Comparison of ENCODE assay signal across 9 mouse cellular contexts in genomic region chr15:96639630-96640029, GRCm38 (mm10). TPM values are rescaled to one million over a fixed set of nuclear protein-coding genes. Genes with fewer than 3 reads are reported as not detected.
DNase-seq lines count a peak whose midpoint lies in the region; ATAC-seq and TF ChIP-seq lines count a peak whose summit lies in the region.
"Had no signal": no experiment of that assay in that cellular context is flagged by ENCODE, and none has a peak within 500 bp of the region (broad histone marks: within the 10 kb centered on the region; RNA-seq: fewer than 3 reads in every experiment).

No protein-coding gene starts in this region.

- in situ Hi-C loops in CH12.LX (cut with MboI; ENCODE audit: low pct_ligation_motif_present, low pct_unique_long_range_greater_than_20kb, low sequenced_read_pairs) = no loop called here

- no peak for TF ChIP-seq CTCF in CH12.LX (conservative IDR thresholded peaks at IDR 0.05 in 1 of 2, IDR thresholded peaks at IDR 0.05 in 1 of 2; ENCODE audit: low read depth in 2 of 2, low read length in 2 of 2)

- H3K27ac ChIP-seq in heart, embryonic 10.5 days = 0 out of 2 replicates have a peak overlapping the region, but pooled peaks have one; percentile 22
- H3K27ac ChIP-seq in CH12.LX (ENCODE audit: insufficient read depth, low read depth) = peak overlapping the region; percentile 54
- peak overlapping the region; percentile 100; the same call in 1 of the 2 replicates for H3K27ac ChIP-seq in forebrain, embryonic 15.5 days (replicated peaks)
- H3K27ac ChIP-seq in liver, embryonic 15.5 days (replicated peaks) = no peak overlapping the region

- 76% methylated on average over 8 of the region's 8 CpGs for WGBS in heart, embryonic 10.5 days
- WGBS in forebrain, embryonic 15.5 days = 39% methylated on average over 8 of the region's 8 CpGs
- 73% methylated on average over 8 of the region's 8 CpGs for WGBS in liver, embryonic 15.5 days (ENCODE audit: insufficient replicate concordance)

- peaks cover 64% of the 10 kb centered on the region for H3K79me2 ChIP-seq in CH12.LX (replicated peaks; ENCODE audit: control insufficient read depth, extremely low read depth, insufficient read depth, poor library complexity, severe bottlenecking)

- H3K4me2 ChIP-seq in CH12.LX (ENCODE audit: insufficient read depth, low read depth, poor library complexity, severe bottlenecking) = peak overlapping the region; percentile 95
- H3K4me2 ChIP-seq in forebrain, embryonic 15.5 days (replicated peaks) = peak overlapping the region; percentile 78
- peak overlapping the region; percentile 96 for H3K4me2 ChIP-seq in liver, embryonic 15.5 days

- H3K9me3 ChIP-seq in heart, embryonic 10.5 days = no peaks in the 10 kb centered on the region
- peaks cover 8% of the 10 kb centered on the region for H3K9me3 ChIP-seq in CH12.LX (replicated peaks; ENCODE audit: low read length)
- H3K9me3 ChIP-seq in forebrain, embryonic 15.5 days = no peaks in the 10 kb centered on the region
- H3K9me3 ChIP-seq in liver, embryonic 15.5 days (replicated peaks) = no peaks in the 10 kb centered on the region

- peaks cover 40% of the 10 kb centered on the region for H3K36me3 ChIP-seq in heart, embryonic 10.5 days
- peaks cover 8 to 32% of the 10 kb centered on the region in 2 experiments for H3K36me3 ChIP-seq in CH12.LX (replicated peaks in 1 of 2; ENCODE audit: control insufficient read depth in 1 of 2, insufficient read depth in 1 of 2, low read length in 1 of 2)
- peaks cover 14% of the 10 kb centered on the region for H3K36me3 ChIP-seq in forebrain, embryonic 15.5 days
- H3K36me3 ChIP-seq in liver, embryonic 15.5 days (replicated peaks) = peaks cover 6% of the 10 kb centered on the region; the same call in 1 of the 2 replicates

- H3K4me1 ChIP-seq in heart, embryonic 10.5 days = peaks cover 41% of the 10 kb centered on the region
- H3K4me1 ChIP-seq in CH12.LX (ENCODE audit: control insufficient read depth in 1 of 2, insufficient read depth in 2 of 2) = peaks cover 6 to 26% of the 10 kb centered on the region in 2 experiments; a peak in 3 of 4 replicates
- H3K4me1 ChIP-seq in forebrain, embryonic 15.5 days = peaks cover 32% of the 10 kb centered on the region
- peaks cover 53% of the 10 kb centered on the region for H3K4me1 ChIP-seq in liver, embryonic 15.5 days (replicated peaks)

- DNase-seq in heart, embryonic 10.5 days (ENCODE audit: low spot score) = no peak
- no peak for DNase-seq in heart, postnatal 4 days
- DNase-seq in CH12.LX (ENCODE audit: extremely low read depth) = peak; percentile 34
- DNase-seq in adrenal gland, adult (ENCODE audit: inconsistent age in 2 of 2, low spot score in 1 of 2) = no peak
- DNase-seq in gastrocnemius, postnatal 10 days = no peak
- DNase-seq in thymus, postnatal 36 days = no peak
- DNase-seq: cerebellum, adult 8-10 months had no signal

- ATAC-seq in forebrain, embryonic 15.5 days (replicated peaks) = no peak
- ATAC-seq in liver, embryonic 15.5 days (ENCODE audit: insufficient read depth) = no peak

- no peaks in the 10 kb centered on the region for H3K27me3 ChIP-seq in heart, embryonic 10.5 days (ENCODE audit: insufficient read depth, poor library complexity, severe bottlenecking)
- no peaks in the 10 kb centered on the region for H3K27me3 ChIP-seq in CH12.LX (replicated peaks)
- H3K27me3 ChIP-seq in forebrain, embryonic 15.5 days = no peaks in the 10 kb centered on the region
- peaks cover 7% of the 10 kb centered on the region; the same call in 1 of the 2 replicates for H3K27me3 ChIP-seq in liver, embryonic 15.5 days

- no peak for TF ChIP-seq RAD21 in CH12.LX (IDR thresholded peaks at IDR 0.05; ENCODE audit: low read depth, low read length)

- dilution Hi-C loops in CH12.LX (cut with MboI; ENCODE audit: extremely low pct_ligation_motif_present, extremely low pct_unique_long_range_greater_than_20kb, low sequenced_read_pairs) = no loop called here

- TF ChIP-seq EP300 in CH12.LX (IDR thresholded peaks at IDR 0.05; ENCODE audit: low read length) = no peak

- H3K4me3 ChIP-seq in heart, embryonic 10.5 days = peak overlapping the region; percentile 83
- peak overlapping the region; percentile 45 to 92 (median 90) for H3K4me3 ChIP-seq in CH12.LX (replicated peaks in 1 of 3; ENCODE audit: low read depth in 2 of 3, low read length in 2 of 3, poor library complexity in 1 of 3)
- peak overlapping the region; percentile 96 for H3K4me3 ChIP-seq in forebrain, embryonic 15.5 days
- H3K4me3 ChIP-seq in liver, embryonic 15.5 days (replicated peaks) = no peak overlapping the region

- peak overlapping the region; percentile 97; the same call in 1 of the 2 replicates for H3K9ac ChIP-seq in CH12.LX (ENCODE audit: insufficient read depth, low read depth)
- peak overlapping the region; percentile 100 for H3K9ac ChIP-seq in forebrain, embryonic 15.5 days (replicated peaks)
- H3K9ac ChIP-seq in liver, embryonic 15.5 days = no peak overlapping the region

- TF ChIP-seq POLR2A in CH12.LX (IDR thresholded peaks at IDR 0.05; ENCODE audit: low read depth, low read length) = no peak

TF ChIP-seq in CH12.LX, 34 proteins besides CTCF, POLR2A, EP300 and RAD21:
- TF ChIP-seq JUN (IDR thresholded peaks at IDR 0.05; ENCODE audit: insufficient read depth, low read depth, low read length) (no peak), ZNF384 (IDR thresholded peaks at IDR 0.05; ENCODE audit: low read depth, low read length) (0 out of 2 replicates have a peak, but pooled peaks have one; percentile 12), ZKSCAN1 (IDR thresholded peaks at IDR 0.05; ENCODE audit: borderline replicate concordance, low read depth, low read length) (no peak), NRF1 (IDR thresholded peaks at IDR 0.05; ENCODE audit: low read depth, low read length) (no peak), BHLHE40 (IDR thresholded peaks at IDR 0.05; ENCODE audit: low read depth, low read length) (peak; percentile 66), CHD2 (IDR thresholded peaks at IDR 0.05; ENCODE audit: low read length) (no peak)
TF ChIP-seq in CH12.LX: peak in this region for 2.

RNA-seq across cellular contexts. Expression of gene Slc38a1, which starts 3.1 kb away (rescaled TPM):
- 90.5 and 96.2 TPM in 2 replicates for polyA plus RNA-seq in heart, embryonic 10.5 days (2016; fragmentation: Nextera tagmentation; extraction: Ambion mirVana)
- 10 to 100 TPM; 88.2 to 90.4 TPM for total RNA-seq in heart, postnatal 4 days (2021)
- total RNA-seq in CH12.LX (2012; rRNA removed) = 39.1 and 39.4 TPM in 2 replicates
- total RNA-seq in CH12.LX (2014; rRNA removed) = 18.8 and 22.5 TPM in 2 replicates
- polyA plus RNA-seq in CH12.LX (2012; ENCODE audit: insufficient read length, low read depth) = 70.3 and 79.0 TPM in 2 replicates
- 145 and 147 TPM in 2 replicates for polyA plus RNA-seq in forebrain, embryonic 15.5 days (2015; fragmentation: Nextera tagmentation; extraction: Ambion mirVana)
- 14.5 and 18.2 TPM in 2 replicates for polyA plus RNA-seq in liver, embryonic 15.5 days (2015; fragmentation: Nextera tagmentation; extraction: Ambion mirVana)
- total RNA-seq in gastrocnemius, postnatal 10 days (2021) = 1 to 10 TPM; 6.9 to 9.3 TPM

RNA-seq across cellular contexts. Expression of gene Slc38a2, which starts 59.9 kb away (rescaled TPM):
- 113 and 119 TPM in 2 replicates for polyA plus RNA-seq in heart, embryonic 10.5 days (2016; fragmentation: Nextera tagmentation; extraction: Ambion mirVana)
- 100 to 1,000 TPM; 359 to 377 TPM for total RNA-seq in heart, postnatal 4 days (2021)
- total RNA-seq in CH12.LX (2012; rRNA removed) (35.5 and 41.4 TPM in 2 replicates), CH12.LX (2014; rRNA removed) (53.6 and 59.3 TPM in 2 replicates)
- polyA plus RNA-seq in CH12.LX (2012; ENCODE audit: insufficient read length, low read depth) = 57.5 and 70.5 TPM in 2 replicates
- polyA plus RNA-seq in forebrain, embryonic 15.5 days (2015; fragmentation: Nextera tagmentation; extraction: Ambion mirVana) = 156 and 157 TPM in 2 replicates
- polyA plus RNA-seq in liver, embryonic 15.5 days (2015; fragmentation: Nextera tagmentation; extraction: Ambion mirVana) = 33.8 and 33.9 TPM in 2 replicates
- 10 to 100 TPM; 80.2 to 88.9 TPM for total RNA-seq in gastrocnemius, postnatal 10 days (2021)
